Mouse (Mus musculus) C2C12 (cell line): Measurements from ENCODE around the gene Dstn.

ENCODE experiments used
- CEBPB ChIP-seq: IDR thresholded peaks from one replicate; pipeline ENCODE4 v1.6.1; 2011; ENCODE audit warnings: low read depth, mild to moderate bottlenecking, control low read depth, moderate library complexity
- CTCF ChIP-seq: IDR thresholded peaks from one replicate; pipeline ENCODE4 v1.5.1; 2011; ENCODE audit not compliant: control insufficient read depth, insufficient read depth, insufficient read length
- MAX ChIP-seq: IDR thresholded peaks from one replicate; pipeline ENCODE4 v1.6.1; 2011; ENCODE audit warnings: mild to moderate bottlenecking, control low read depth
- MYOG ChIP-seq: IDR thresholded peaks from one replicate; pipeline ENCODE4 v1.6.1; 2011; ENCODE audit not compliant: control insufficient read depth, insufficient read length; ENCODE audit errors: extremely low read depth
- USF1 ChIP-seq: IDR thresholded peaks from one replicate; pipeline ENCODE4 v1.6.1; 2011; ENCODE audit warnings: low read depth, mild to moderate bottlenecking, control low read depth, moderate library complexity

DNA sequence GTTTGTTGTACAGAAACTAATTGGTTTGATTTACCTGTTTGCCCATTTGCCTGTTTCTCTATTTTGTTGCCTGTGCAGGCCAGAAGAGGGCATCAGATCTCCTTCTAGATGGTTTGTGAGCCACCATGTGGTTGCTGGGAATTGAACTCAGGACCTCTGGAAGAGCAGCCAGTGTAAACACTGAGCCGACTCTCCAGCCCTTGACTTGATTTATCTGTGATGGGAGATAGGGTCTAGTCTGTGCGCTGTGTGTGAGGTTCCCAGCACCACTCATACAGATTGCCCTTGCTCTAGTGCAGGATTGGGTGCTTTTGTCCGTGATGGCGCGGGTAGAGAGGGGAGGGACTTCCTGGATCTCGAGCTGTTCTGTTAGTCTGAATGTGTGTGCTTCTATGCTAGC lies 10.7 kb downstream of the Dstn start:
- TF ChIP-seq MAX: no peak
- no peak for TF ChIP-seq CTCF
- TF ChIP-seq CEBPB: no peak
- no peak for TF ChIP-seq MYOG
- no peak for TF ChIP-seq USF1
